Mouse (Mus musculus) spleen, adult 2 months (tissue): ENCODE results near the gene Ankrd13c.

Source experiments
- CTCF ChIP-seq: fragments of 200-500 bp; IDR thresholded peaks from 2 replicates; pipeline ENCODE4 v1.5.1; 2011; ENCODE audit warnings: mild to moderate bottlenecking, inconsistent platforms; ENCODE audit not compliant: insufficient read depth, insufficient read length, insufficient replicate concordance; ENCODE audit errors: extremely low read depth
- POLR2A ChIP-seq: fragments of 200-500 bp; IDR thresholded peaks from 2 replicates; pipeline ENCODE4 v1.6.1; 2011; ENCODE audit warnings: low read depth, low read length, inconsistent platforms

DNA sequence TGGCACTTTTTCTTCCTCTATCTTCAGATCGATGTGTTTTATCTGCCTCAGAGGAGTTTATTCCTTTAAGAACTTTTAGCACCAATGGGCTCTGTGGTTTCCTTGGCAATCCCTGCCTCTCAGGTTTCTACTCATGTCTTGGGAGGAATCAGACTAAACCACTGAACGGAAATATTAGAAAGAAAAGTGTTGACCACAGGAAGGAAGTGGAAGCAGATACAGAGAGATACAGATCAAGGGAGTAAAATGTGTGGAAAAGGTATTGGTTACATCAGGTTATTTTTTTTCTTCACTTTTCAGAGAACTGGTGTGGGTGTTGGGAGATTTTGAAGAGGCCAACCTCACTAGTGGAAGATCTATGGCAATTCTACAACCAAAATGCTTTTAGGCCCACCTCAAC is 8.5 kb upstream of the Ankrd13c start:
- no peak for TF ChIP-seq POLR2A
- no peak for TF ChIP-seq CTCF
